Mouse (Mus musculus) ES-Bruce4 (cell line): ENCODE results near the gene Sgms1.

ENCODE experiments used
- CTCF ChIP-seq: IDR thresholded peaks from one replicate; pipeline ENCODE4 v1.8.1; 2011; ENCODE audit warnings: low read depth, low read length
- POLR2A ChIP-seq: IDR thresholded peaks from one replicate; pipeline ENCODE4 v1.8.1; 2011; ENCODE audit warnings: low read length; ENCODE audit not compliant: insufficient read depth

DNA sequence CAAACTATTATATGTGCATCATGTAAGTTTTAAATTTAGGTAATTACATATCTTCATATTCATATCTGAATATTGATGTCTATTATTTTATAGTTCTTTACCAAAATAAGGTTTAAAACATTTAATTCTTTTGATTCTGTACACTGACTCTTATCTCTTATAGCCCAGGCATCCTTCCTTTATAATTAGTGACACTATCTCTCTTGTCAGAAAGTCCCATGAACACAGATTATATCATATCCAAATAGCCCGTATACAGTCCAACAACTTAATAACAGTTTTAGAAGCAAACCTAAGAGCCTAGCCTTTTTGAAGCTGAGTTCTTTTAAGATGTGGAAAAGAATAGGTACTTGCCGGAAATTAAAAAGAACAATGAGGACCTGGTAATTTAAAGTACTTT is 135.3 kb downstream of the Sgms1 start:
- TF ChIP-seq POLR2A (no peak), CTCF (no peak)
